Mouse (Mus musculus): ENCODE data around the gene Fkbp5. TPM values are rescaled to one million over a fixed set of nuclear protein-coding genes. Genes with fewer than 3 reads are reported as not detected.

Gene Fkbp5
- polyA plus RNA-seq, 1 experiment = 17.9 TPM

GRCm38 (mm10) chr17:28404301-28404700 lies 113.0 kb downstream of the Fkbp5 start:
- 98% methylated on average over 11 of the region's 11 CpGs for WGBS
- DNase-seq (ENCODE audit: low read depth, low spot score) = no peak

DNA sequence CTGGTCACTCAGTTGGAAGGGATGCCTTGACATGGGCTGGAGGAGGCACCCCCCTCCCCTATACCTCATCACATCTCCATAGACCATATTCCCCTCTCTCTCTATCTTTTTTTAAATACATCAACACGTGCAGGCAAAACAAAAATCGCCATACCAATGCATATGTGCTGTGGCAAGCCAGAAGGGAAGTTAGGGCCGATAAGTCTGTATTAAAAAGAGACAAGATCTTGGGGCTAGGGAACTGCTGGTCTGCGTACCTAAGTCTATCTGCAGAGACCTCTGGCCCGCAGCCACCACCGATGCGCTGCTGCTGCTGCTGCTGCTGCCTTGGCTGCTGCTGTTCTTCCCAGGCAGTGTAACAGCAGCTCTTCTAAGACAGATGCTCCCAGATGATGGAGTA lies 122.3 kb downstream of the Fkbp5 start:
- 82% methylated on average over 7 of the region's 7 CpGs for WGBS
- no peak for DNase-seq (ENCODE audit: low read depth, low spot score)

- 67% methylated on average over 15 of the region's 15 CpGs for WGBS
- no peak for DNase-seq (ENCODE audit: low read depth, low spot score)
Observed at GRCm38 (mm10) chr17:28394051-28394765, 123.1 kb downstream of the Fkbp5 start.

DNA sequence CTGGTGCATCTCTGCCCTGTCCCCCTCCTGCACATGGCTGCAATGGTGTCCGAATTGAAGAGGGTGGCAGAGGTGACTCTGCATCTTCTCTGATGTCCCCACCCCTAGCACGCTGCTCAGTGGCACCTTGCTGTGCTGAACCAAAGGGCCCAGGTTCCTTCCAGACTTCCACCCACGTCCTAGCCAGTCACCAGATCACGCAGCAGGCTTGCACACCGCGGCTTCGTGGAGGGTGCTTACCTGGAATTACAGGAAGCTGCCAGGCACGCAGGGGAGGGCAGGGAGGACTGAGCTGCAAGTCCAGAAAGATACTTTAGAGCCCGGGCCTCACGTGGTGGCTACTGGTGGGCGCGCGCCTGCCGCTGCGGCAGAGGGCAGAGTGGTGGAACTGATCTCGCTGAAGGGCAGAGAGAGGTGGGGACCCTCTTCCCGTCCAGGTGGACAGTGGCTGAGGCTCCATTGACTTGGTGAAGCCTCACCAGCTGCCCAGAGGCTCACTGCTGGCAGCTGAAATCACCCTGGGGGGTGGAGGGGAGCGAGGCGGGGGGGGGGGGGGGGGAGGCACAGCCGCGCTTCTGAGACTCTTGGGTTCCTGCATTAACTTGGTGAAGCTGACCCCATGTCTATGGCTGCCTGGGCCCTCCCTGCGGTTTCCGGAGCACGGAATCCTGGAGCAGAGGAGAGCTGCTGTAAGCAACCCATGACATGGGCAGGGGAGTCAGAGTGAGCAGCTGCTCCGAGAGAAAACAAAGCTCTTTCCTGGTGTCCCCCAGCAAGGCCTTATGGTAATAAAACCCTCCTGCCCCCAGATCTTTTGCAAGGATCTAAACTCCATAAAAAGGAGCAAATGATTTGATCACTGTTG lies 125.5 kb downstream of the Fkbp5 start:
- no peak for DNase-seq (ENCODE audit: low read depth, low spot score)
- 25% methylated on average over 22 of the region's 25 CpGs for WGBS

GRCm38 (mm10) chr17:28388534-28388933 lies 128.8 kb downstream of the Fkbp5 start:
- DNase-seq (ENCODE audit: low read depth, low spot score) = no peak

DNA sequence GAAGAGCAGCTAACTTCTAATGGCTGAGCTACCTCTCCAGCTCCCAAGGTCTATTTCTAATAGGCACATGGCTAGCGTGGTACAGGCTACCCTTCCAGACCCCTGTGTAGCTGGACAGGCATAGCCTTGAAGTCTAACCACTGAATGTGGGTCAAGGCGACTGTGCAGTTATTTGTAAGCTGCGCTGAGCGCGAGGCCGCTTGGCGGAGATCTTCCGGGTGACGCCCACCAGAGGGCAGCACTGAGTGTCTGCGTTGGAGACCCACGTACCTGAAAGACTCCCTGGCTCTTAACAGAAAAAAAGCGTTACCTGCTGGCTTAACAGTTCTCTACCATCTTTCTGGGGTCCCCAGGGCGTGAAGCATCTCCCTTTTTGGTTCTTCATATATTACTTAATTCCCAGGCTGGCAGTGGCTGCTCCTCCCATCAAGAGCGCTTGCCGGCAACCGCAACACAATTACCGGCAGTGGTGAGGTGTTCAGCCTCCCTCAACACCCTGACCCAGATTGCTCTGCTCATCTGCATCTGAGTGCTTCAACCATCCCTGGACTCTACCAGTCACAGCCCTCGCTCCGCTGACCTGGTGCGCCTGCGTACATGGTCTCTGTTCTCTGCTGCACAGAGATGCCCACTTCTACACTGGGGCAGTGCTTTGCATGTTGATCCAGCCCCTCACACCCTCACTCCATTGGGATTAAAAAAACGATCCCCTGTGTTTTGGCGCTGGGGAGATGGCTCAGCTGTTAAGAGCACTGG lies 131.0 kb downstream of the Fkbp5 start:
- no peak for DNase-seq (ENCODE audit: low read depth, low spot score)
- WGBS = 17% methylated on average over 23 of the region's 23 CpGs

More at GRCm38 (mm10) chr17:28388534-28388933, 128.8 kb downstream of the Fkbp5 start:
- WGBS = 70% methylated on average over 3 of the region's 3 CpGs

DNA sequence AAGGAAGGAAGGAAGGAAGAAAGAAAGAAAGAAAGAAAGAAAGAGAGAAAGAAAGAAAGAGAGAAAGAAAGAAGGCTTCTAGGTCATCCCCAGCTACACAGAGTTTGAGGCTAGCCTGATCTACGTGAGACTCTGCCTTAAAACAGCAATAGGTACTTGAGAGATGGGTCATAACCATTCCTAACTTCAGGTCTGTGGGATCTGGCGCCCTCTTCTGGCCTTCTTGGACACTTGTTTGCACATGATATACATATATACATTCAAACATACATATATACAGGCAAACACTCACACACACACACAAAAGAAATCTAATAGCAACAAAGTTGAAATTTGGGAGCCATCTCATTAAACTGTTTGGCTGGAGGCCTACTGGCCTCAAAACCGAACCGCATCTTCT lies 133.0 kb downstream of the Fkbp5 start:
- 75% methylated on average over 4 of the region's 4 CpGs for WGBS
- DNase-seq (ENCODE audit: low read depth, low spot score) = no peak

DNA sequence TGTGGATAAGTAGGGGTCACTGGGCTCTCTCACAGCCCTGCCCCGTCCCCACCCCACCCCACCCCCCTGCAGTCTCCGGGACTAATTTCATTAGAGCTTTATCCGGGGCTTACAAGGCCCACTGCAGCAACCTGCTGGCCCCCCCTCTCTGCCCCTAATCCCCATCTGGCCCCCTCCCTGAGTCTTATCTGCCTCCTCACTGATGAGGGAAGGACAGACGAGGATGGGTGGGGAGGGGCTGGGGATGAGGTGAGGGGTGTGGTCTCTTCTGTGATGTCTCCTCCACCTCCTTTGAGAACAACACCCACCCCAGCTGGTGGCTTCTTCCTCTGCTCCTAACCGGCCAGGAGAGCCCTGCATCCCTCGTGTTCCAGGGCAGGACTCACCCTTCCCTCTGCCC lies 137.1 kb downstream of the Fkbp5 start:
- 8% methylated on average over 6 of the region's 6 CpGs for WGBS
- no peak for DNase-seq (ENCODE audit: low read depth, low spot score)

DNA sequence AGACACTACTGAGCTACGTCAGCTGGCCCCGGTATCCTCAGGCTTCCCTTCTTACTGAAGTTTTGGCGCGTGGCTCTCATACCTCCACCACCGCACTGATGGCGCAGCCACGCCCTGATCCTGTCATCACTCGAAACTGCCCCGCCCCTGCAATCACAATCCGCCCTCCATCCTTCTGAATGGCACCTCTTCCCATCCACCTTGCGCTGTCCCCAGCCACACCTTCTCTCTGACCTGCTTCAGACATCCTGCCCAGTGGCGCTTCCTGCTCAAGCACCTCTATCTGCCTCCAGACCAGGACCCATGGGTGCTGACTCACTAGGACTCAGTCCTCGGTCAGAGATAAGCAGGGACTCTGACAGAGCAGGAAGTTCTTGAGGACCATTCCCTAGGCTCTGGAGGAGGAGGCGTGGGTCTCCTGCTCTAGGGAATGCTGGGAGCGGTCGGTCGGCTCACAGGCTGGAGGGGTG lies 141.7 kb downstream of the Fkbp5 start:
- WGBS = 5% methylated on average over 17 of the region's 17 CpGs
- DNase-seq (ENCODE audit: low read depth, low spot score) = peak; percentile 33

- no peak for DNase-seq (ENCODE audit: low read depth, low spot score)
- WGBS = 28% methylated on average over 16 of the region's 16 CpGs
Observed at GRCm38 (mm10) chr17:28374494-28374893, 142.8 kb downstream of the Fkbp5 start.

- WGBS = 25% methylated on average over 10 of the region's 10 CpGs
- no peak for DNase-seq (ENCODE audit: low read depth, low spot score)
Observed at GRCm38 (mm10) chr17:28373821-28374220, 143.5 kb downstream of the Fkbp5 start.

DNA sequence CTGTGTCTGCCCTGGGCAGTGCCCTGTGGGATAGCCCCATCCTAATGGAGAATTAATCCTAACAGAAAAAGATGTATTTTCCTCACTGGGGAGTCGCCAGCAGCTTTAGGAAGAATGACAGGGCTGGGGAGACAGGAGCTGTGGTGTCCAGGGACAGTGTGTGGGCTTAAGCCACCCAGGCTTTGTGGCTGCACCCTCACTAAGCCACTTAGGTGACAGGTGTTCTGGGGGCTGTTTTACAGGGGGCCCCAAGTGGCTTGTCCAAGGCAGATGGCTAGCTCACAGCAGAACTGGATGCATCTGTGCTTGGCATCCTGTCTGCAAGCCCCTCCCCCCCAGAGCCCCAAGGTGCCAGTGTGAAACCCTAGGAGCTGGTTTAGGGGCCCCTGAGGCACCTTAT lies 145.4 kb downstream of the Fkbp5 start:
- DNase-seq (ENCODE audit: low read depth, low spot score) = no peak

GRCm38 (mm10) chr17:28371286-28371685 lies 146.0 kb downstream of the Fkbp5 start:
- WGBS = 22% methylated on average over 2 of the region's 2 CpGs
- no peak for DNase-seq (ENCODE audit: low read depth, low spot score)

More for the DNA sequence above, 145.4 kb downstream of the Fkbp5 start:
- 77% methylated on average over 1 of the region's 1 CpGs for WGBS

DNA sequence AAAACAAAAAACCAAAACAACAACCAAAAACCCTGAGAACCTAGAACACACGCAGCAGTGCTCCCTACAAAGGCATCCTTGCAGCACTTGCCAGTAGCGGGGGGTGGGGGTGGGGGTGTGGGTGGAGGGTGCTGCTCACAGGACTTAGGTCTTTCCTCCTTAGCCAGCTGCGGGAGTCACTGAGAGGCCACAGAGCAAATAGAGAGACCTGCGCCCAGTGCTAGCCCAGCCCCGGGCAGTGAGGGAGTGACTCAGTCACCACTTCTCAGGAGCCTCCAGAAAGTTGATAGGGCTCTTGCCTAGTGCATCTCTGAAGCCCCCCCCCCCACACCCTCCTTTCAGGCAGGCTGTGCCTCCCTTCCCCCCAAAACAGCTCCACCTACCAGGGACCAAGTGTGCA lies 148.3 kb downstream of the Fkbp5 start:
- DNase-seq (ENCODE audit: low read depth, low spot score) = no peak
- 51% methylated on average over 5 of the region's 5 CpGs for WGBS

DNA sequence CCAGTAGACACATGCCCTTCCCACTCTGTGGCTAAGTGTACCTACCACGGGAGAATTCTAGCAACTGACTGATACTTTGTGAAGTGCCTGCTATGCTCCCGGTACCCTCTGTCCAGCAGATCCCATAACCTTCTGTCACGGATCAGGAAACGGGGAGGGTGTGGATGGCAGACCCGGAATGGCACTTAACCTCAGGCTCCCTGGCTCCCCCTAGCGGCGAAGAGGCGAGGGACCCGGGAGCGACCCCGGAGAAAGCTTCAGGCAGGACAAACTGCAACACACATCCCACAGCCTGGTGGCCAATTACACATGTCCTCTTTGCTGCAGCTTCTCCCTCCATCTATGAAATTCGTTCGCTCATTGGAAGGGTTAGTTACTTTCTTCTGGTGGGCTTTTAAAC lies 148.9 kb downstream of the Fkbp5 start:
- WGBS = 5% methylated on average over 13 of the region's 13 CpGs
- peak; percentile 48 for DNase-seq (ENCODE audit: low read depth, low spot score)

DNA sequence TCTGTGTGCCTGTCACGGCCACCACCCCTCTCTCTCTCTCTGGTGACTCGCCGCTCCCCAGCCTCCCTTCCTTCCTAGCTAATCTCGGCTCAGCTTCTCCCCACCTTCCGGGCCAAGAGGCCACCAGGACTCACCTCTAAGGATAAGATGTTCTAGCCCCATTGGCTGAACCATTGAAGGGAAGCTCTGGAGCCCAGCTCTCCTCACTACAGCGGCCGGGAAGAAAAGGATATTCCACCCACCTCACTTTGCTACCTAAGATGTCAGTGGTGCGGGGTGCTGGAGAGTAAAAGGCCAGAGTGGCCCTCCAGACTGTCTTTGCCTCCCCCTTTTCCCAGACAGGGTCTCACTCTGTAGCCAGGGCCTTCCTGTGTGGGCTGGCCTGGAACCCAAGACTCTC lies 152.2 kb downstream of the Fkbp5 start, which contains the start of gene Tulp1:
Tulp1 (minus strand) TSS at position 101 of the 400 bp plus-strand sequence.
- no peak for DNase-seq (ENCODE audit: low read depth, low spot score)
- WGBS = 71% methylated on average over 8 of the region's 8 CpGs

GRCm38 (mm10) chr17:28363507-28363906 lies 153.8 kb downstream of the Fkbp5 start:
- no peak for DNase-seq (ENCODE audit: low read depth, low spot score)
- 62% methylated on average over 6 of the region's 6 CpGs for WGBS

DNA sequence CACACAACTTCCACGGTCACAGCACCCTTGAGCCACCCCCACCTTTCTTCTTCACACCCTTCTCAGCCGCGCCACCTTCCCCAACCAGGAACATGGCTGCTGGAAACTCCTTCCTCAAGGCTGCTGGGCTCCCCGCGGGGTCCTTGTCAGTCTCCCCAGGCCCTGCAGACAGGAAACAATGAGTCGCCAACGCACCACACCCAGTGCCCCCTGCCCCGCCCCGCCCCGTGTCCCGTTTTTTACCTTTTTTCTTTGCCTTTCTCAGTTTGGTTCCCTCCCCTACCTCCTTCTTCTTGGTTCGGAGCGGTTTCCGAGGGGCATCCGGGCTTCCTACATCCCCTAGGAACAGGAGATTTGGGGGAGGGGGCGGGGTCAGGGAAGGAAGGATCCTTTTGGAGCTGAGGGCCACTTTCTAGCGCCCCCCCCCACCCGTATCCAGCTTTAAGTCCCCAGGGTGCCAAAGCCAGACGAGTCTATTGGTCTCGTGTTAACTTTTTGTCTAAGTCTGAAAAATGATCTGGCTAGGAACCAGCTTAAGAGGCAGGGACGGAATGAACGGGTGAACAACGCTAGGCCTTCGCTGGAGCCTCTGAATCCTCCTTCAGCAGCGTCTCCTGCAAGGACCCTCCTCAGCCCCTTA lies 154.6 kb downstream of the Fkbp5 start:
- DNase-seq (ENCODE audit: low read depth, low spot score) = no peak
- WGBS = 13% methylated on average over 25 of the region's 25 CpGs

GRCm38 (mm10) chr17:28361921-28362652 lies 155.2 kb downstream of the Fkbp5 start:
- 43% methylated on average over 11 of the region's 11 CpGs for WGBS

More at GRCm38 (mm10) chr17:28361921-28362652, 155.2 kb downstream of the Fkbp5 start:
- DNase-seq (ENCODE audit: low read depth, low spot score) = no peak
